Mouse (Mus musculus) bone marrow macrophage, adult 2 months (primary cell): ENCODE results near the gene Prkcb.

Experiments
- CTCF ChIP-seq: IDR thresholded peaks from 2 replicates; pipeline ENCODE4 v1.5.1; 2012; ENCODE audit warnings: low read depth, mild to moderate bottlenecking, low read length, moderate library complexity
- POLR2A ChIP-seq: IDR thresholded peaks from 2 replicates; pipeline ENCODE4 v1.6.1; 2012; ENCODE audit warnings: mild to moderate bottlenecking, low read depth, low read length, borderline replicate concordance

GRCm38 (mm10) chr7:122316681-122317080, 28.1 kb downstream of the Prkcb start:
- TF ChIP-seq POLR2A (no peak), CTCF (no peak)
